Mouse (Mus musculus): ENCODE results near the gene Spag8. TPM values are rescaled to one million over a fixed set of nuclear protein-coding genes. Genes with fewer than 3 reads are reported as not detected.

Spag8 gene
- polyA plus RNA-seq, 1 experiment from 2014 or later = 4.3 TPM

DNA sequence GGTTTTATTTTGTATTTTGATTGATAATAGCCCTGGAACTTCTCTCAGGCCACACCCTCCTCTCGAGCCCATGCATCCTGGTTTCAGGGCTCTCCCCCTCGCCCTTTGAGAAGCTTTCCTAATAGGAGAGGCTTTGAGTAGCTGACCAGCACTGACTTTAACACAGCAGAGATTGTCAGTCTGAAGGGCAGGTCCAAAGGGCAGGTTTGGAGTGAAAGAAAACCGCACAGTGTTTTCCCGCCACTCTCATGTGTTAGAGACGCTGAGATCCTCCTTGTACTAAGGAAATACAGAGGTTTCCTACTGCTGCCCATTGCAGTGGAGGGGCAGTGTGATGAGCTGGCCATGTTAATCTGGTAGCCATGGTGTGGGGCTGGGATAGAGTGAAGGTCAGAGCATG lies 21.6 kb upstream of the Spag8 start:
- H3K4me3 ChIP-seq (replicated peaks) = no peak overlapping the region
- H3K4me2 ChIP-seq = no peak overlapping the region
- no peaks in the 10 kb centered on the region for H3K9me3 ChIP-seq (replicated peaks)
- no peak for ATAC-seq (ENCODE audit: low FRiP score)
- H3K9ac ChIP-seq (replicated peaks) = no peak overlapping the region
- peaks cover 62% of the 10 kb centered on the region for H3K36me3 ChIP-seq
- no peak overlapping the region for H3K27ac ChIP-seq (replicated peaks)
- no peaks in the 10 kb centered on the region for H3K27me3 ChIP-seq (replicated peaks)
- H3K4me1 ChIP-seq = peaks cover 36% of the 10 kb centered on the region
- WGBS = 86% methylated on average over 5 of the region's 5 CpGs

DNA sequence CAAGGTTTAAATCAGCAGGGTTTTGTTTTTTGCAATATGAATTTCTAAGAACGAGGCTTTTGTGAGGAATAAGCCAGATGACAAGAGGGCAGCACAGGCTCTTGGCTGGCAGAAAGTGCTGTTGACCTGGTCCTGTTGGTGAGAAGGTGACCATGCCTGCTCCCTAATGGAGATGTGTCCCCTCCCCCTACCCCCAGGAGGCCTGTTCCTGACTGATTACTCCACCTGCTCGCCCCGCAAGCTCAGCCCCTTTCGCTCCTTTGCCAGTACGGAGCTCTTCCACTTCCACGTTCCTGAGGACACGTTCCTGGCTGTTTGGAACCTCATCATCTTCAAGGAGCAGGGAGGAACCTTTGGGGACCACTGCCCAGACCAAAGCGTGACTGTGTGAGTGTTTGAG lies 20.3 kb upstream of the Spag8 start:
- Histone ChIP-seq H3K4me1 (peaks cover 42% of the 10 kb centered on the region), H3K4me2 (no peak overlapping the region), H3K4me3 (replicated peaks) (no peak overlapping the region), H3K27me3 (replicated peaks) (no peaks in the 10 kb centered on the region), H3K9me3 (replicated peaks) (no peaks in the 10 kb centered on the region), H3K9ac (replicated peaks) (no peak overlapping the region), H3K27ac (replicated peaks) (no peak overlapping the region), H3K36me3 (peaks cover 49% of the 10 kb centered on the region)
- 71% methylated on average over 8 of the region's 8 CpGs for WGBS
- ATAC-seq (ENCODE audit: low FRiP score) = no peak

DNA sequence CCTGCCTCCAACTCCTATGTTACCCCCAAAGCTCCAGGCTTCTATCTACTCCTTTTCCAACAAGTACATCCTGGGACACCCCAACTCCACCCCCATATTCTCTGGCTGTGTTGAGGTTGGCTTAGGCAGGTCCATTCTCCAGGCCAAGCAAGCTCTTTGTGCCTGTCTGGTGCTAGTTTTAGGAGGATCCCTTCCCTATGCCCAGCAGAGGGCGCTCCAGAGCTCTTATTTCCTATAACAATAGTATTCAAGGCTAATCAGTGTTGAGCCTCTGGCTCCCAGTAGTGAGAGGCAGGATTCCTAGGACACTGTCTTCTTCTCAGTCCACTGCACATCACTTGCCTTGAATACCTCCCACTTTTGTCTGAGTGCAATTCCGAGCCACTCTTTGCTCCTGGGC lies 18.7 kb upstream of the Spag8 start:
- Histone ChIP-seq H3K4me3 (replicated peaks) (peak overlapping the region; percentile 16; the same call in 1 of the 2 replicates), H3K9me3 (replicated peaks) (no peaks in the 10 kb centered on the region), H3K9ac (replicated peaks) (no peak overlapping the region), H3K36me3 (peaks cover 33% of the 10 kb centered on the region), H3K4me1 (peaks cover 47% of the 10 kb centered on the region), H3K4me2 (peak overlapping the region; percentile 92), H3K27ac (replicated peaks) (no peak overlapping the region), H3K27me3 (replicated peaks) (no peaks in the 10 kb centered on the region)
- 4% methylated on average over 2 of the region's 2 CpGs for whole genome bisulfite sequencing
- ATAC-seq (ENCODE audit: low FRiP score) = peak; percentile 10; the same call in 1 of the 2 replicates

DNA sequence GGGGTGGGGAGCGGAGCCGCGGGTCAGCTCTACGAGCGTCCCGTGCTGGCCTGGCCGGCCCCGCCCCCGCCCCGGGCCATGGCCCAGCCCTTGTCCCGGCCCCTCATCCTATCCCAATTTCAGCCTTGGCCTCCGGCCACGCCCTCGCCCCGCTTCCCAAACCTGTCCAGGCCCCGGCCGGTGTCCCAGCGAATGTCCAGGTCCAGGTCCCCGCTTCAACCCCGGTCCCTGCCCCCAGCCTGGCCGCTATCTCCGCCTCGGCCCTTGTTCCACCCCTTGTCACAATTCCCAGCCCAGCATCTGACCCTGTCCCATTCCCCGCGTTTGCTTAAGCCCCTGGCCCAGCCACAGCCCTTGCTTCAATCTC lies 16.0 kb upstream of the Spag8 start:
- peak; percentile 42 for ATAC-seq (ENCODE audit: low FRiP score)
- Histone ChIP-seq H3K4me3 (replicated peaks) (peak overlapping the region; percentile 87), H3K9ac (replicated peaks) (peak overlapping the region; percentile 84), H3K36me3 (peaks cover 6% of the 10 kb centered on the region; the same call in 1 of the 2 replicates), H3K27me3 (replicated peaks) (peaks cover 11% of the 10 kb centered on the region), H3K27ac (replicated peaks) (peak overlapping the region; percentile 72), H3K4me2 (peak overlapping the region; percentile 92), H3K4me1 (peaks cover 47% of the 10 kb centered on the region), H3K9me3 (replicated peaks) (no peaks in the 10 kb centered on the region)
- WGBS = under 1% methylated on average over 24 of the region's 25 CpGs

DNA sequence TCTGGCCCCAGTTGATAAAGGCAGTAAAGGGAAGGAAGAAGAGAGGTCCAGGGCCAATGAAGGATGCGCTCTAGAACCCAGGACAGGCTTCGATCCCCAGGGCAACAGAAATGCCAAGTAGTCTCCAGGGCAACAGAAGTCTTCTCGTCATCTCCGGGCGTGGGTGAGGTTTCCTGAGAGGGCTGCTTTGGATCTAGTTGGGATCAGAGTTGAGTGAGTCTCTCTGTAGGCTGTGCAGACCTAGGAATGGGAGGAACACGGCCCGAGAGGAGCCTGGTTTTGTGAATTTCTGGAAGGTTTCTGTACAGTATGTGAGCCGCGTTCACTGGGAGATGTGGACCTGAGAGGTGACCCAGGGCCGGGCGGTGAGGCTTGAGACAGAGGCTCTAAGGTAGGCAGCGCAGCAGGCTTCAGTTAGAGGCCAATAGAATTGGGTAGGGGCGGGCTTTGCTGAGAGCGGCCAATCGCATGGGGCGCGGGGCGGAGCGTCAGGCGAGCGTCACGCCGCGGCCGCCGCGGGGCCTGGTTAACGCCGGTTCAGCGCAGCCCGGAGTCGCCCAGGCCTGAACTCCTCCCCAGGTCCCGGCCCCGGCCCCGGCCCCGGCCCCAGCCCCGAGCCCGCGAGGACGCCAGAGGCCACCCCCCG lies 15.5 kb upstream of the Spag8 start, which contains the start of the genes Tmem8b and Fam221b:
Gene Tmem8b (plus strand): TSS at position 190 of the 646 bp plus-strand sequence.
Gene Fam221b (minus strand): TSS at position 364 of the 646 bp plus-strand sequence.
- no peaks in the 10 kb centered on the region for H3K9me3 ChIP-seq (replicated peaks)
- H3K27me3 ChIP-seq (replicated peaks) = peaks cover 12% of the 10 kb centered on the region
- H3K4me2 ChIP-seq = peak within 1 kb of the TSS; percentile 92
- peak within 1 kb of the TSS; percentile 87 for H3K4me3 ChIP-seq (replicated peaks)
- H3K27ac ChIP-seq (replicated peaks) = peak within 1 kb of the TSS; percentile 72
- peaks cover 47% of the 10 kb centered on the region for H3K4me1 ChIP-seq
- peak; percentile 94 for ATAC-seq (ENCODE audit: low FRiP score)
- peak within 1 kb of the TSS; percentile 84 for H3K9ac ChIP-seq (replicated peaks)
- H3K36me3 ChIP-seq = peaks cover 1% of the 10 kb centered on the region; the same call in 1 of the 2 replicates
- 1% methylated on average over 36 of the region's 41 CpGs for WGBS

DNA sequence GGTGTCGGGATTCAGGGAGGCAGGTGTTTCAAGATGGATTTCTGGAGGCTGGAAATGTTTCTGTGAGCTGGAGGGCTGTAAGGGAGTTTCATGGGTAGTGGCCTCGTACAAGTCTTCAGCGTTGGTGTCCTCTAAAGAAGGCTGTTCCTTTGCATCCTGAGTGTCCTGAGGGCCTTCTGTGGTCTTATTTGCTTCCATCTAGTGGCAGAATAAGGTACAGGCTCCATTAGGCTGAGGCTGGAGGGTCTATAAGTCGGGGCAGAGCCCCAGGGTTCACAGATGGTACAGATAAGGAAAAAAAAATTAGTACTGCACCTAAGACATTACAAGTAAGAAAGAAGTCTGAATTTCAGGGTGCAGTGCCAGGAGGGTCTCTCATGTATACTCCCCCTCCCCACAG lies 13.0 kb upstream of the Spag8 start:
- no peak for ATAC-seq (ENCODE audit: low FRiP score)
- 24% methylated on average over 4 of the region's 4 CpGs for WGBS
- no peak overlapping the region for H3K27ac ChIP-seq (replicated peaks)
- H3K9me3 ChIP-seq (replicated peaks) = no peaks in the 10 kb centered on the region
- peaks cover 26% of the 10 kb centered on the region for H3K4me1 ChIP-seq
- peaks cover 33% of the 10 kb centered on the region for H3K27me3 ChIP-seq (replicated peaks)
- H3K4me3 ChIP-seq (replicated peaks) = no peak overlapping the region
- H3K36me3 ChIP-seq = no peaks in the 10 kb centered on the region
- no peak overlapping the region for H3K9ac ChIP-seq (replicated peaks)
- no peak overlapping the region for H3K4me2 ChIP-seq

DNA sequence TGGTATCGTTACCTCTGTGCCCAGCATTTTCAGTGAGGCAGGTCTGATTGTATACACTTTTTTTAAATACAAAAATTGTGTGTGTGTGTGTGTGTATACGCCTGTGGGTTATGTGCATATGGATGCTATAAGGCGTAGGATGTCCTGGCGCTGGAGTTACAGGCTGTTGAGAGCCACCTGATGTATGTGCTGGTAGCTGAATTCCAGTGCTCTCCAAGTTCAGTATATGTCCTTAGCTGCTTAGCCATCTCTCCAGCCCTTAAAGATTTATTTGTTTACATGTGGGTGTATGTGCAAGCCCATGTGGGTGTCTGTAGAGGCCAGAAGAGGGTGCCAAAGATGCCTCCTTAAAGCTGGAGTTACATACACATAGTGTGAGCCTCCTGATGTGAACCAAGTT lies 3.8 kb upstream of the Spag8 start:
- Histone ChIP-seq H3K27me3 (replicated peaks) (peaks cover 14% of the 10 kb centered on the region), H3K4me1 (peaks cover 25% of the 10 kb centered on the region), H3K36me3 (no peaks in the 10 kb centered on the region), H3K9ac (replicated peaks) (0 out of 2 replicates have a peak overlapping the region, but pooled peaks have one; percentile 23), H3K27ac (replicated peaks) (peak overlapping the region; percentile 96), H3K4me2 (peak overlapping the region; percentile 86), H3K4me3 (replicated peaks) (peak overlapping the region; percentile 92), H3K9me3 (replicated peaks) (no peaks in the 10 kb centered on the region)
- WGBS = 54% methylated on average over 4 of the region's 4 CpGs
- ATAC-seq (ENCODE audit: low FRiP score) = no peak

DNA sequence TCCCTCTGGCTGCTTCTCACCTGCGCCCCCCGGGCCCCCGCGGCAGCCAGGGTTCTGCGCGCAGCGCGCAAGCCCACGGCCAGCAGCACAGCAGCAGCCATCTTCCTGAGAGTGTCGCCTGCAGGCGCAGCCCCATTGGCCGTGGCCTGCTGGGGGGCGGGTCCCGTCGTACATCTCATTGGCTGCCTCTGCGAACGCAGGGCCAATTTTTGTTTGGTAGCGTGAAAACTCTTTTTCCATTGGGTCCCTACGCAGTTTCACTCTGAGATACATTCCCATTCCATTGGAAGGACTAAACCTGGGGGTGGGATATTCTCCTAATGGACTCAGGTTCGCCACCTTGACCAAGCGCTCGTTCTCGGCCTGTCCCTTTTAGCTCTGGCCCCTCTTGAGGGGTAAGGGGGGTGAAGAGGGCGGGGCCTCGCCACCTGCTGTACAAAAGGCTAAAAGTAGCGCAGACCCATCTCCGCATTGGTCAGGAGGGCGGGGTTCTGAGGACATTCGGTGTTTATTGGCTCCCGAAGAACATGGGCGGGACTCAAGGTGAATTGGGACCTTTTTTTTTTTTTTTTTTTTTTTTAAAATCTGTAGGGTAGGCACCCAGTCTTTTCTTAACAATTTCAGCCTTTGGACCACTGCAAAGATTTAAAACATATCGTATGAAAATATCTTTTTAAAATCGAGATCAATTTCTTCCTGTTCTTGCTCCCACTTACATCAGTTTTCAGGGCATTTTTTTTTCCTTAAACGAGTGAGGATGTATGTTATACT lies 3.1 kb upstream of the Spag8 start, which contains the start of gene Hint2:
Gene Hint2 (minus strand): TSS at position 128 of the 771 bp plus-strand sequence.
- peaks cover 8% of the 10 kb centered on the region; the same call in 1 of the 2 replicates for H3K27me3 ChIP-seq (replicated peaks)
- peak within 1 kb of the TSS; percentile 92 for H3K4me3 ChIP-seq (replicated peaks)
- H3K27ac ChIP-seq (replicated peaks) = peak within 1 kb of the TSS; percentile 96
- no peaks in the 10 kb centered on the region for H3K9me3 ChIP-seq (replicated peaks)
- peaks cover 25% of the 10 kb centered on the region for H3K4me1 ChIP-seq
- peak within 1 kb of the TSS; percentile 86 for H3K9ac ChIP-seq (replicated peaks)
- H3K4me2 ChIP-seq = peak within 1 kb of the TSS; percentile 86
- no peaks in the 10 kb centered on the region for H3K36me3 ChIP-seq
- 1% methylated on average over 34 of the region's 34 CpGs for WGBS
- ATAC-seq (ENCODE audit: low FRiP score) = peak; percentile 95

DNA sequence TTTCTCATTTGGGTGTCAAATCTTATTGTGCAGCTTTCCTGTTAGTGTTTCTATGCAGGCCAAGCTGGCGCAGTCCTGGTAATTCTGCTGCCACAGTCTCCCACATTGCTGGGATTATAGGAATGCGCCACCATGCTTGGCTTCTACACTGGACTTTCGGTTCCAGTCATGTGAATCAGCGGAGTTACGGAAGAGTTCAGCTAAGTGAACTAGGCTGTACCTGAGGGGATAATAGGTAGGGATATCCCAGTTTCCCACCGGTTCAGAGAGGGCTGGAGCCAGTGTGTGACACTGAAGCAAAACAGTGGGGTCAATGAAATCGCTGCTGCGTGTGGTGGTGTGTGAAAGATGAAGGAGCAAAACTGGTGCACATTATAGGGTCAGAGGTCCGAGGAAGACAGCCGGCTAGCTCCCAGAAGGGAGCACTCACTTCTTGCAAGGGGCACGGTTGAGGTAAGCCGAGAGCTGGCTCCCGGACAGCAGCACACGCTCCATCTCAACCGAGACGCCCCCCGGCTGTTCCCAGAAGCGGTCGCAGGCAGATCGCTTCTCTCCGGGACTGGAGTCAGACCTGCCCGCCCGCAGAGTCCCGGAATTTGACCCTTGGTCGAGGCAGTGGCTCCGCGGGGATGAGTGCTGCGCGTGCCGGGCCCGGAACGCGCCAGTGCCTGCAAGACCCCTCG lies 2.4 kb upstream of the Spag8 start:
- ATAC-seq (ENCODE audit: low FRiP score) = peak; percentile 36

DNA sequence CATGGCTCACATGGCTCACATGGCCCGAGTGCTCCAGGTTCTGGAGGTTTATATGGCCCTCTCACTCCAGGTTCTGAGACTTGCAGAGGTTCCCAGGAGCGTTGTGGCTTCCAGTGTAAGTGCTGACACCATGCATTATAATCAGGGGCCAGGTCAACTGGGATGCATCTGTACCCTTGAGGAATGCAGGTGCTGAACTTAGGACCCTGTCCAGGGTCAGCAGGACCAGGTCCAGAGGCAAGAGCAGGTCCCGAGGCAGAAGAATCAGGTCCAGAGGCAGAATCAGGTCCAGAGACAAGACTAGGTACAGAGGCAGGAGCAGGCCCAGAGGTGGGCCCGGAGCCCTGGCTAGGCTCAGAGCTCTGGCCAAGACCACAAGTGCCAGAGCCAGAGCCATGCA lies 668 bp downstream of the Spag8 start:
- Histone ChIP-seq H3K4me2 (peak overlapping the region; percentile 51), H3K36me3 (peaks cover 21% of the 10 kb centered on the region), H3K9me3 (replicated peaks) (no peaks in the 10 kb centered on the region; the same call in 1 of the 2 replicates), H3K9ac (replicated peaks) (no peak overlapping the region), H3K27ac (replicated peaks) (no peak overlapping the region), H3K4me1 (peaks cover 25% of the 10 kb centered on the region), H3K4me3 (replicated peaks) (peak overlapping the region; percentile 31; the same call in 1 of the 2 replicates), H3K27me3 (replicated peaks) (no peaks in the 10 kb centered on the region)
- no peak for ATAC-seq (ENCODE audit: low FRiP score)
- WGBS = 93% methylated on average over 4 of the region's 4 CpGs

More for the DNA sequence above, 2.4 kb upstream of the Spag8 start:
- 5% methylated on average over 34 of the region's 34 CpGs for WGBS
- no peaks in the 10 kb centered on the region for H3K9me3 ChIP-seq (replicated peaks)
- H3K27ac ChIP-seq (replicated peaks) = peak overlapping the region; percentile 96
- H3K9ac ChIP-seq (replicated peaks) = peak overlapping the region; percentile 86
- peak overlapping the region; percentile 86 for H3K4me2 ChIP-seq
- peaks cover under 1% of the 10 kb centered on the region; the same call in 1 of the 2 replicates for H3K27me3 ChIP-seq (replicated peaks)
- peaks cover under 1% of the 10 kb centered on the region; the same call in 1 of the 2 replicates for H3K36me3 ChIP-seq
- peak overlapping the region; percentile 92 for H3K4me3 ChIP-seq (replicated peaks)
- peaks cover 25% of the 10 kb centered on the region for H3K4me1 ChIP-seq

DNA sequence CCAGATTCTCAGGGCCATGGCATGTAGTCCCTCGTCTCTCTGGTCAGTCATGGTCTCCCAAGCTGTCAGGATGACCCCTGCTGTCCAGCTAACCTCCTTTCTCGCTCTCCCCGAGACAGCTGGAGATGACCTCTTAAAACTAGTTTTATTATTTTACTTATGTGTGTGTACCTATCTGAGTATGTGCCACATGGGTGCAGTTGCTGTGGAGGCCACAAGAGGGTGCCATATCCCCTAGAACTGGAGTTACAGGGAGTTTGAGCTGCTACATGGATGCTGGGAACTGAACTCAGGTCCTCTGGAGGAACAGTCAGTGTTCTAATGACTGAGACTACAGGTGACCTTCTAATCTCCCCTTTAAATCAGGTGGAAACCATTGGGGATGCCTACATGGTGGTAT lies 3.6 kb downstream of the Spag8 start:
- peaks cover 29% of the 10 kb centered on the region for H3K36me3 ChIP-seq
- no peak for ATAC-seq (ENCODE audit: low FRiP score)
- no peak overlapping the region for H3K4me2 ChIP-seq
- no peak overlapping the region for H3K27ac ChIP-seq (replicated peaks)
- WGBS = 98% methylated on average over 3 of the region's 3 CpGs
- no peaks in the 10 kb centered on the region; the same call in 1 of the 2 replicates for H3K9me3 ChIP-seq (replicated peaks)
- no peaks in the 10 kb centered on the region for H3K27me3 ChIP-seq (replicated peaks)
- H3K4me3 ChIP-seq (replicated peaks) = no peak overlapping the region
- no peak overlapping the region for H3K9ac ChIP-seq (replicated peaks)
- peaks cover 13% of the 10 kb centered on the region for H3K4me1 ChIP-seq

All from neural tube, embryonic 15.5 days (tissue).